Mouse (Mus musculus) erythroblast, adult 5-6 weeks (primary cell): ENCODE data around the gene Zfp384. TPM values are rescaled to one million over a fixed set of nuclear protein-coding genes. Genes with fewer than 3 reads are reported as not detected.

Experiments
- ATAC-seq: replicated peaks from 2 replicates; pipeline ENCODE4 v1.8.0; 2016; ENCODE audit warnings: moderate number of reproducible peaks, mild to moderate bottlenecking, moderate TSS enrichment, inconsistent platforms; ENCODE audit not compliant: poor library complexity, low FRiP score, severe bottlenecking
- total RNA-seq, 2 experiments: library from RNA; stranded (forward) in 1 of 2; stranded (reverse) in 1 of 2; fragments of 150-400 nt in 1 of 2; fragments of 200-764, 138-1000 nt in 1 of 2; gene quantifications; 2 replicates each; pipeline versions ENCODE4 v1.2.3 to v1.2.4; 2015 to 2017; ENCODE audit warnings: low replicate concordance in 2 of 2

Zfp384 gene
- total RNA-seq, 2 experiments from 2014 or later, result 9.8 to 20.8 TPM

- no peak for ATAC-seq
Measured at GRCm38 (mm10) chr6:125073825-125074224, 64.9 kb downstream of the Zfp384 start.

GRCm38 (mm10) chr6:125081394-125081793 is 72.4 kb downstream of the Zfp384 start:
- ATAC-seq, result no peak

- no peak for ATAC-seq
Measured at GRCm38 (mm10) chr6:125081797-125082560, 73.0 kb downstream of the Zfp384 start.

GRCm38 (mm10) chr6:125082801-125083386 is 73.9 kb downstream of the Zfp384 start:
- ATAC-seq, result no peak

- peak; percentile 61 for ATAC-seq
Measured at GRCm38 (mm10) chr6:125084424-125084823, 75.5 kb downstream of the Zfp384 start.

Other genes starting within 250 kb of the Zfp384 start
- gene Eno2, start 239.5 kb upstream of the Zfp384 start, total RNA-seq (2015; ENCODE audit: low replicate concordance), result not detected in 2 replicates
- not detected in 2 replicates for gene Eno2, start 239.5 kb upstream of the Zfp384 start, total RNA-seq (2017; ENCODE audit: low replicate concordance)
- gene Lrrc23, start 229.4 kb upstream of the Zfp384 start, total RNA-seq (2015; ENCODE audit: low replicate concordance), result not detected in 2 replicates
- gene Lrrc23, start 229.4 kb upstream of the Zfp384 start, total RNA-seq (2017; ENCODE audit: low replicate concordance), result not detected in 2 replicates
- gene Spsb2, start 200.5 kb upstream of the Zfp384 start, total RNA-seq (2015; ENCODE audit: low replicate concordance), result 0.58 TPM in 1 of 2 replicates, not detected in the other
- 2.6 and 4.3 TPM in 2 replicates for gene Spsb2, start 200.5 kb upstream of the Zfp384 start, total RNA-seq (2017; ENCODE audit: low replicate concordance)
- gene Tpi1, start 194.8 kb upstream of the Zfp384 start, total RNA-seq (2015; ENCODE audit: low replicate concordance), result 37.3 and 44.3 TPM in 2 replicates
- 30.0 and 31.0 TPM in 2 replicates for gene Tpi1, start 194.8 kb upstream of the Zfp384 start, total RNA-seq (2017; ENCODE audit: low replicate concordance)
- gene Usp5, start 179.7 kb upstream of the Zfp384 start, total RNA-seq (2015; ENCODE audit: low replicate concordance), result 10.0 and 34.6 TPM in 2 replicates
- 22.0 and 29.6 TPM in 2 replicates for gene Usp5, start 179.7 kb upstream of the Zfp384 start, total RNA-seq (2017; ENCODE audit: low replicate concordance)
- 65.8 and 68.0 TPM in 2 replicates for gene Cdca3, start 179.6 kb upstream of the Zfp384 start, total RNA-seq (2015; ENCODE audit: low replicate concordance)
- gene Cdca3, start 179.6 kb upstream of the Zfp384 start, total RNA-seq (2017; ENCODE audit: low replicate concordance), result 58.5 and 73.8 TPM in 2 replicates
- gene Gnb3, start 168.9 kb upstream of the Zfp384 start, total RNA-seq (2015; ENCODE audit: low replicate concordance), result not detected in 2 replicates
- not detected in 2 replicates for gene Gnb3, start 168.9 kb upstream of the Zfp384 start, total RNA-seq (2017; ENCODE audit: low replicate concordance)
- gene P3h3, start 151.4 kb upstream of the Zfp384 start, total RNA-seq (2015; ENCODE audit: low replicate concordance), result not detected in 2 replicates
- 1.1 and 1.2 TPM in 2 replicates for gene P3h3, start 151.4 kb upstream of the Zfp384 start, total RNA-seq (2017; ENCODE audit: low replicate concordance)
- gene Gpr162, start 145.2 kb upstream of the Zfp384 start, total RNA-seq (2015; ENCODE audit: low replicate concordance), result not detected in 2 replicates
- not detected in 2 replicates for gene Gpr162, start 145.2 kb upstream of the Zfp384 start, total RNA-seq (2017; ENCODE audit: low replicate concordance)
- 6.3 and 6.9 TPM in 2 replicates for gene Cd4, start 120.9 kb upstream of the Zfp384 start, total RNA-seq (2015; ENCODE audit: low replicate concordance)
- gene Cd4, start 120.9 kb upstream of the Zfp384 start, total RNA-seq (2017; ENCODE audit: low replicate concordance), result 0.70 and 0.94 TPM in 2 replicates
- gene Lag3, start 97.4 kb upstream of the Zfp384 start, total RNA-seq (2015; ENCODE audit: low replicate concordance), result 1.0 and 2.7 TPM in 2 replicates
- gene Lag3, start 97.4 kb upstream of the Zfp384 start, total RNA-seq (2017; ENCODE audit: low replicate concordance), result 0.51 TPM in 1 of 2 replicates, not detected in the other
- gene Ptms, start 89.0 kb upstream of the Zfp384 start, total RNA-seq (2015; ENCODE audit: low replicate concordance), result 26.1 and 31.3 TPM in 2 replicates
- gene Ptms, start 89.0 kb upstream of the Zfp384 start, total RNA-seq (2017; ENCODE audit: low replicate concordance), result 12.0 and 21.8 TPM in 2 replicates
- 11.7 and 13.4 TPM in 2 replicates for gene Mlf2, start 77.8 kb upstream of the Zfp384 start, total RNA-seq (2015; ENCODE audit: low replicate concordance)
- gene Mlf2, start 77.8 kb upstream of the Zfp384 start, total RNA-seq (2017; ENCODE audit: low replicate concordance), result 14.1 and 20.7 TPM in 2 replicates
- 10.2 and 16.5 TPM in 2 replicates for gene Cops7a, start 43.6 kb upstream of the Zfp384 start, total RNA-seq (2015; ENCODE audit: low replicate concordance)
- 5.6 and 7.7 TPM in 2 replicates for gene Cops7a, start 43.6 kb upstream of the Zfp384 start, total RNA-seq (2017; ENCODE audit: low replicate concordance)
- not detected in 2 replicates for gene Pianp, start 12.5 kb upstream of the Zfp384 start, total RNA-seq (2015; ENCODE audit: low replicate concordance)
- not detected in 2 replicates for gene Pianp, start 12.5 kb upstream of the Zfp384 start, total RNA-seq (2017; ENCODE audit: low replicate concordance)
- gene Ing4, start 30.6 kb downstream of the Zfp384 start, total RNA-seq (2015; ENCODE audit: low replicate concordance), result 7.1 and 7.9 TPM in 2 replicates
- 27.7 and 35.7 TPM in 2 replicates for gene Ing4, start 30.6 kb downstream of the Zfp384 start, total RNA-seq (2017; ENCODE audit: low replicate concordance)
- 3.3 TPM in 1 of 2 replicates, not detected in the other for gene Acrbp, start 40.5 kb downstream of the Zfp384 start, total RNA-seq (2015; ENCODE audit: low replicate concordance)
- gene Acrbp, start 40.5 kb downstream of the Zfp384 start, total RNA-seq (2017; ENCODE audit: low replicate concordance), result 7.0 and 11.6 TPM in 2 replicates
- gene Lpar5, start 58.8 kb downstream of the Zfp384 start, total RNA-seq (2015; ENCODE audit: low replicate concordance), result 3.1 TPM in 1 of 2 replicates, not detected in the other
- 0.60 TPM in 1 of 2 replicates, not detected in the other for gene Lpar5, start 58.8 kb downstream of the Zfp384 start, total RNA-seq (2017; ENCODE audit: low replicate concordance)
- gene Chd4, start 86.8 kb downstream of the Zfp384 start, total RNA-seq (2015; ENCODE audit: low replicate concordance), result 31.8 and 50.0 TPM in 2 replicates
- 70.6 and 102 TPM in 2 replicates for gene Chd4, start 86.8 kb downstream of the Zfp384 start, total RNA-seq (2017; ENCODE audit: low replicate concordance)
- gene Nop2, start 122.8 kb downstream of the Zfp384 start, total RNA-seq (2015; ENCODE audit: low replicate concordance), result 4.8 and 6.7 TPM in 2 replicates
- 10.5 and 11.8 TPM in 2 replicates for gene Nop2, start 122.8 kb downstream of the Zfp384 start, total RNA-seq (2017; ENCODE audit: low replicate concordance)
- gene Iffo1, start 136.1 kb downstream of the Zfp384 start, total RNA-seq (2015; ENCODE audit: low replicate concordance), result 3.1 and 6.9 TPM in 2 replicates
- 2.2 and 10.9 TPM in 2 replicates for gene Iffo1, start 136.1 kb downstream of the Zfp384 start, total RNA-seq (2017; ENCODE audit: low replicate concordance)
- 912 and 913 TPM in 2 replicates for gene Gapdh, start 157.3 kb downstream of the Zfp384 start, total RNA-seq (2015; ENCODE audit: low replicate concordance)
- 174 and 278 TPM in 2 replicates for gene Gapdh, start 157.3 kb downstream of the Zfp384 start, total RNA-seq (2017; ENCODE audit: low replicate concordance)
- gene Ncapd2, start 182.6 kb downstream of the Zfp384 start, total RNA-seq (2015; ENCODE audit: low replicate concordance), result 139 and 148 TPM in 2 replicates
- gene Ncapd2, start 182.6 kb downstream of the Zfp384 start, total RNA-seq (2017; ENCODE audit: low replicate concordance), result 137 and 246 TPM in 2 replicates
- gene Mrpl51, start 182.7 kb downstream of the Zfp384 start, total RNA-seq (2015; ENCODE audit: low replicate concordance), result 40.1 and 54.4 TPM in 2 replicates
- 16.4 and 29.8 TPM in 2 replicates for gene Mrpl51, start 182.7 kb downstream of the Zfp384 start, total RNA-seq (2017; ENCODE audit: low replicate concordance)
- 2.1 and 4.2 TPM in 2 replicates for gene Vamp1, start 206.4 kb downstream of the Zfp384 start, total RNA-seq (2015; ENCODE audit: low replicate concordance)
- gene Vamp1, start 206.4 kb downstream of the Zfp384 start, total RNA-seq (2017; ENCODE audit: low replicate concordance), result 0.14 and 2.1 TPM in 2 replicates
- gene Tapbpl, start 222.7 kb downstream of the Zfp384 start, total RNA-seq (2015; ENCODE audit: low replicate concordance), result 0.84 and 4.4 TPM in 2 replicates
- gene Tapbpl, start 222.7 kb downstream of the Zfp384 start, total RNA-seq (2017; ENCODE audit: low replicate concordance), result 3.0 and 4.0 TPM in 2 replicates
- 1.7 and 6.3 TPM in 2 replicates for gene Cd27, start 227.9 kb downstream of the Zfp384 start, total RNA-seq (2015; ENCODE audit: low replicate concordance)
- 0.84 and 1.0 TPM in 2 replicates for gene Cd27, start 227.9 kb downstream of the Zfp384 start, total RNA-seq (2017; ENCODE audit: low replicate concordance)